Mouse (Mus musculus) embryo, embryonic 9.5 days (tissue): ENCODE results near the gene Chmp2b.

Source experiments
- DNase-seq: peaks from one replicate; pipeline ENCODE4 v3.0.0-alpha.2; 2017; ENCODE audit errors: extremely low spot score

Gene Chmp2b

GRCm38 (mm10) chr16:65526695-65527094, 35.8 kb downstream of the Chmp2b start:
- DNase-seq: no peak

DNA sequence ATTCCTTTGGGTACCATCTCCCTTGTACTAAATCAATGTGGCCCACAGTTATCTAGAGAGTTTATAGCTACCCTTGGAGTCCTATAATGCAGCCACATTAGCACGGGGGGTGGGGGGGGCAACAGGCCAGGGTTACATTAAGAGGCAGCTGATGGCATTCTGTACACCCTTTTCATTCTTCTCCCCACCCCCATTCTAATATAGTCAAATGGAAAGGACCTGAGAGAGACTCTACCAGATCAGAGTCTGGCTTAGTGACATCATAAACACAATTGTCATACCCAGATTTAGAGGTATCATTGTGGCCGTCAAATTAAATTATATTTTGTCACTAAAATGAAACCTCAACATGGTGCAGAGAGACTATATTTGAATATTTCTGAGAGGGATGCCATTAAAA, 36.5 kb downstream of the Chmp2b start:
- no peak for DNase-seq

DNA sequence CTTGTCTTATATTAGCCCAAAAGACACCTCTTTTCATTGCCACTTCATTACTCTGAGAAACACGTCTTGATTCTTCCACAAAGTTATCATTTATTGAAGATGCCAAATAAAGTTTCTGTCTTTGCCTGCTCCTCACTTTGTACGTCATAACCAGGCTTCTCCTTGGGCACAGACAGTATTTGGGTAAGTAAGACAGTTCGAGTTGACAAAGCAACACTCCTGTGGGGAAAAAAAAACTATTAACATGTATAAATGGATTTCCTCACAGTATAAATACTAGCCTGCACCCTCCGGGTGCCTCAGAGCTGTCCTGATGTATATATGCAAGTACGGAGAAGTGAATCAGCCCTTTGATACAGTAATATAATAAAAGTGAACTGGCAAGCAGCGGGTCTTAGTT, 42.3 kb downstream of the Chmp2b start, which contains the start of gene Pou1f1:
TSS of gene Pou1f1 (plus strand) at position 301 of the 400 bp plus-strand sequence.
- no peak for DNase-seq

DNA sequence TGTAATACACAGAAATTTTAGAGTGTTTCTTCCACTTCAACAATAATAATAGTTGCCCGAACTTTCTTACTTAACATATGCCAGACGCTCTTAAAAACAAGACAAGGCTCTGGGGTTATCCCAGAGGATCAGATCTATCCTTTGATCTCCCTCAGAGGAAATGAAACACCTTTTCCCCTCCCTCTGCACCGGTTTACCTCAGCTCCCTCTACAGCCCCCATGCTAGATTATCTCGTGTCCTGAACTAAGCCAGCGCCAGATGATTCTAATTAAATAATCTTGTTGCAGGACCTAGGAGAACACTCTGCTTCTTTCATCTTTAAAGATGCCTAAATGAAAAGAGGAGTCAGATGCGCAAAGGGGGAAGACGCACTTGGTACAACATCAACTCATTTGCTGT, 48.3 kb downstream of the Chmp2b start:
- no peak for DNase-seq

DNA sequence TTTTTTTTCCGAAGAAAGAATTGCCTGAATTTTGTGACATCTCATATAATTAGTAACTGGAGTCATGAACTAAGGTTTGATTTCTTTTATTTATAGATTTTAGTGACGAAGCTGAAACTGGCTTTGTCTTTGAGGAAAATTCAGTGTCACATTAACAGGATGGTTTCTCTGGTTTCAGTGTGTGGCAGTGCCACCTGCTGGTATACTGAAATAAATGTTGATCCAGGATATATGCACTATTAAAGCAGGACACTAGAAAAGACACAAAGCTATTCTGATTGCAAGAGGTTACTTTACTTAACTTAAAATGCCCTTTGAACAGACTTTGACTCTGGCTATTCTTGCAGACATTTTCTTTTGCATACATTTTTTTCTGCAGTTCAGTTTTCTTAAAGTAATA, 65.5 kb downstream of the Chmp2b start:
- DNase-seq: peak; percentile 19

DNA sequence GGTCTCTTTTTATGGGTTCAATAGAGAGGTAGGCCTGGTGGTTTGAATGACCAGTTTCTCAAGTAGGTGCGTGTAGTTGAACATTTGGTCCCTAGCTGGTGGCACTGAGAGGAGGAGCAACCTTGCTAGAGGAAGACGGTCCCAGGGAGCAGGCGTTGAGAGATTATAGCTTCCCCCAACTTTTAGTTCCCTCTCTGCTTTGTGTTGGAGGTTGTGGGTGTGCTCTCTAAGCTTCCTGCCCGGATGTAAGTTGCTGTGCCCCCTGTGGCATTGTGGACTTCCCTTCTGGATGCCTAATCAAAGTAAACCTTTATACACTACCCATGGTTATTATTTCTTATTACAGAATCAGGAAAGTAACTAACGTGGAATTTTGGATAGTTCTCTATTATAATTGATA, 66.5 kb downstream of the Chmp2b start:
- DNase-seq: no peak
